Comparison of ENCODE assay signal across 10 mouse cellular contexts in genomic region chr10:18525726-18526125, GRCm38 (mm10). TPM values are rescaled to one million over a fixed set of nuclear protein-coding genes. Genes with fewer than 3 reads are reported as not detected.
DNase-seq lines count a peak whose midpoint lies in the region; ATAC-seq and TF ChIP-seq lines count a peak whose summit lies in the region.
"Had no signal": no experiment of that assay in that cellular context is flagged by ENCODE, and none has a peak within 500 bp of the region (broad histone marks: within the 10 kb centered on the region; RNA-seq: fewer than 3 reads in every experiment).

No protein-coding gene starts in this region.

- H3K4me2 ChIP-seq in forebrain, embryonic 13.5 days, result no peak overlapping the region
- H3K4me2 ChIP-seq in forebrain, embryonic 12.5 days, result no peak overlapping the region
- no peak overlapping the region for H3K4me2 ChIP-seq in lung, embryonic 15.5 days
- H3K4me2 ChIP-seq in forebrain, embryonic 16.5 days (ENCODE audit: low read length), result no peak overlapping the region
- no peak overlapping the region for H3K4me2 ChIP-seq in midbrain, postnatal 0 days (ENCODE audit: low read depth, low read length, poor library complexity, severe bottlenecking)

- H3K4me1 ChIP-seq in forebrain, embryonic 13.5 days, result peaks cover 38% of the 10 kb centered on the region
- H3K4me1 ChIP-seq in forebrain, embryonic 12.5 days, result peaks cover 24% of the 10 kb centered on the region
- peaks cover 12% of the 10 kb centered on the region; the same call in 1 of the 2 replicates for H3K4me1 ChIP-seq in lung, embryonic 15.5 days
- no peaks in the 10 kb centered on the region for H3K4me1 ChIP-seq in lung, adult 2 months (ENCODE audit: control insufficient read depth, insufficient read depth, low read length)
- peaks cover 41% of the 10 kb centered on the region for H3K4me1 ChIP-seq in forebrain, embryonic 16.5 days (replicated peaks; ENCODE audit: control insufficient read depth, insufficient read depth, low read length)
- no peaks in the 10 kb centered on the region for H3K4me1 ChIP-seq in midbrain, postnatal 0 days (ENCODE audit: insufficient read depth, low read length)

- TF ChIP-seq POLR2A in lung, adult 2 months (IDR thresholded peaks at IDR 0.05; ENCODE audit: borderline replicate concordance, extremely low read depth, low read depth, low read length), result no peak

- no peaks in the 10 kb centered on the region for H3K27me3 ChIP-seq in forebrain, embryonic 13.5 days
- 0 out of 2 replicates have a peak, but pooled peaks cover 3% of the 10 kb centered on the region for H3K27me3 ChIP-seq in forebrain, embryonic 12.5 days
- no peaks in the 10 kb centered on the region for H3K27me3 ChIP-seq in lung, embryonic 15.5 days
- no peaks in the 10 kb centered on the region for H3K27me3 ChIP-seq in forebrain, embryonic 16.5 days (replicated peaks; ENCODE audit: control insufficient read depth, insufficient read depth, low read length)
- no peaks in the 10 kb centered on the region for H3K27me3 ChIP-seq in midbrain, postnatal 0 days (ENCODE audit: insufficient read depth, low read length)

- H3K9ac ChIP-seq in forebrain, embryonic 13.5 days, result 0 out of 2 replicates have a peak overlapping the region, but pooled peaks have one; percentile 26
- H3K9ac ChIP-seq in forebrain, embryonic 12.5 days, result no peak overlapping the region
- H3K9ac ChIP-seq in lung, embryonic 15.5 days, result no peak overlapping the region
- H3K9ac ChIP-seq in forebrain, embryonic 16.5 days (replicated peaks; ENCODE audit: low read depth, low read length), result peak overlapping the region; percentile 11; the same call in 1 of the 2 replicates
- no peak overlapping the region for H3K9ac ChIP-seq in midbrain, postnatal 0 days (replicated peaks; ENCODE audit: low read length, poor library complexity, severe bottlenecking)

- TF ChIP-seq CTCF in lung, adult 2 months (IDR thresholded peaks at IDR 0.05; ENCODE audit: insufficient read depth, low read length), result no peak
- no peak for TF ChIP-seq CTCF in midbrain, postnatal 0 days (IDR thresholded peaks at IDR 0.05)

- DNase-seq in lung, adult 2 months, result no peak
- DNase-seq in midbrain, postnatal 0 days (ENCODE audit: low spot score), result peak; percentile 28
- DNase-seq in kidney, adult 8-10 months, result no peak
- DNase-seq: embryo, embryonic 11 days; lung, adult 18-20 months had no signal

- 57% methylated on average over 9 of the region's 9 CpGs for WGBS in forebrain, embryonic 13.5 days
- 69% methylated on average over 9 of the region's 9 CpGs for WGBS in forebrain, embryonic 12.5 days
- WGBS in lung, embryonic 15.5 days, result 49% methylated on average over 9 of the region's 9 CpGs
- WGBS in lung, adult 2 months, result 63% methylated on average over 9 of the region's 9 CpGs
- WGBS in forebrain, embryonic 16.5 days, result 54% methylated on average over 9 of the region's 9 CpGs
- 57% methylated on average over 9 of the region's 9 CpGs for WGBS in midbrain, postnatal 0 days

- H3K4me3 ChIP-seq in forebrain, embryonic 13.5 days, result no peak overlapping the region
- H3K4me3 ChIP-seq in forebrain, embryonic 12.5 days (replicated peaks), result no peak overlapping the region
- no peak overlapping the region for H3K4me3 ChIP-seq in lung, embryonic 15.5 days
- H3K4me3 ChIP-seq in lung, adult 2 months (replicated peaks; ENCODE audit: extremely low read depth, low read depth, low read length), result no peak overlapping the region
- H3K4me3 ChIP-seq in forebrain, embryonic 16.5 days (replicated peaks; ENCODE audit: low read length), result no peak overlapping the region
- H3K4me3 ChIP-seq in midbrain, postnatal 0 days (ENCODE audit: low read depth, low read length), result no peak overlapping the region

- H3K9me3 ChIP-seq in forebrain, embryonic 13.5 days (replicated peaks), result no peaks in the 10 kb centered on the region
- no peaks in the 10 kb centered on the region for H3K9me3 ChIP-seq in forebrain, embryonic 12.5 days
- H3K9me3 ChIP-seq in lung, embryonic 15.5 days, result no peaks in the 10 kb centered on the region
- no peaks in the 10 kb centered on the region for H3K9me3 ChIP-seq in forebrain, embryonic 16.5 days (ENCODE audit: control insufficient read depth, low read length)
- no peaks in the 10 kb centered on the region for H3K9me3 ChIP-seq in midbrain, postnatal 0 days (ENCODE audit: low read length)

- no peak; the same call in 1 of the 2 replicates for ATAC-seq in forebrain, embryonic 13.5 days
- no peak for ATAC-seq in forebrain, embryonic 12.5 days (ENCODE audit: low FRiP score)
- ATAC-seq in lung, embryonic 15.5 days (ENCODE audit: borderline replicate concordance, extremely low read depth, low FRiP score, low TSS enrichment), result 0 out of 2 replicates have a peak, but pooled peaks have one; percentile 19
- ATAC-seq in forebrain, embryonic 16.5 days, result no peak
- peak; percentile 38; the same call in 1 of the 2 replicates for ATAC-seq in midbrain, postnatal 0 days (ENCODE audit: low FRiP score)
- no peak for ATAC-seq in erythroid progenitor cell, adult 5-6 weeks (replicated peaks; ENCODE audit: low FRiP score, poor library complexity, severe bottlenecking)

- peak overlapping the region; percentile 72 for H3K27ac ChIP-seq in forebrain, embryonic 13.5 days
- no peak overlapping the region for H3K27ac ChIP-seq in forebrain, embryonic 12.5 days
- no peak overlapping the region for H3K27ac ChIP-seq in lung, embryonic 15.5 days
- peak overlapping the region; percentile 71 for H3K27ac ChIP-seq in forebrain, embryonic 16.5 days (ENCODE audit: low read length)
- H3K27ac ChIP-seq in midbrain, postnatal 0 days (ENCODE audit: low read depth, low read length), result no peak overlapping the region

- H3K36me3 ChIP-seq in forebrain, embryonic 13.5 days (ENCODE audit: poor library complexity, severe bottlenecking), result peaks cover 27% of the 10 kb centered on the region
- peaks cover 34% of the 10 kb centered on the region for H3K36me3 ChIP-seq in forebrain, embryonic 12.5 days (replicated peaks)
- no peaks in the 10 kb centered on the region for H3K36me3 ChIP-seq in lung, embryonic 15.5 days
- peaks cover 5% of the 10 kb centered on the region; the same call in 1 of the 2 replicates for H3K36me3 ChIP-seq in forebrain, embryonic 16.5 days (ENCODE audit: control insufficient read depth, insufficient read depth)
- H3K36me3 ChIP-seq in midbrain, postnatal 0 days (ENCODE audit: insufficient read depth, low read length), result peaks cover 10% of the 10 kb centered on the region

RNA-seq across cellular contexts. Expression of gene Hebp2, which starts 20.1 kb away (rescaled TPM):
- 5.3 and 5.7 TPM in 2 replicates for polyA plus RNA-seq in forebrain, embryonic 13.5 days (2015; fragmentation: Nextera tagmentation; extraction: Ambion mirVana)
- polyA plus RNA-seq in forebrain, embryonic 12.5 days (2016; fragmentation: Nextera tagmentation; extraction: Ambion mirVana), result 6.8 and 8.8 TPM in 2 replicates
- polyA plus RNA-seq in lung, embryonic 15.5 days (2015; fragmentation: Nextera tagmentation; extraction: Ambion mirVana), result 8.7 and 11.6 TPM in 2 replicates
- polyA plus RNA-seq in lung, adult 2 months (2012; rRNA removed), result 0.49 and 5.5 TPM in 2 replicates
- 5.9 TPM in 2 replicates for polyA plus RNA-seq in forebrain, embryonic 16.5 days (2015; fragmentation: Nextera tagmentation; extraction: Ambion mirVana)
- 5.8 and 5.9 TPM in 2 replicates for total RNA-seq in midbrain, postnatal 0 days (2014; rRNA removed)
- 10.1 and 10.4 TPM in 2 replicates for polyA plus RNA-seq in midbrain, postnatal 0 days (2015; fragmentation: Nextera tagmentation; extraction: Ambion mirVana)
- total RNA-seq in erythroid progenitor cell, adult 5-6 weeks (2015; ENCODE audit: low replicate concordance), result not detected in 2 replicates
- total RNA-seq in erythroid progenitor cell, adult 5-6 weeks (2017; ENCODE audit: low replicate concordance), result not detected in 2 replicates

Comparison
In these comparisons a context has a peak if more than half of its experiments do, and no peak if none do; other contexts are left out.
1. H3K27ac ChIP-seq: peak in forebrain, embryonic 13.5 days (single experiment) and forebrain, embryonic 16.5 days (single experiment); none in forebrain, embryonic 12.5 days (single experiment), lung, embryonic 15.5 days (single experiment) and midbrain, postnatal 0 days (single experiment).
2. H3K9ac ChIP-seq: peak in forebrain, embryonic 13.5 days (single experiment) and forebrain, embryonic 16.5 days (single experiment); none in forebrain, embryonic 12.5 days (single experiment), lung, embryonic 15.5 days (single experiment) and midbrain, postnatal 0 days (single experiment).
3. ATAC-seq: peak in lung, embryonic 15.5 days (single experiment) and midbrain, postnatal 0 days (single experiment); none in forebrain, embryonic 13.5 days (single experiment), forebrain, embryonic 12.5 days (single experiment), forebrain, embryonic 16.5 days (single experiment) and erythroid progenitor cell, adult 5-6 weeks (single experiment).